3 mouse cellular contexts compared by ENCODE assay signal in the genomic region with DNA sequence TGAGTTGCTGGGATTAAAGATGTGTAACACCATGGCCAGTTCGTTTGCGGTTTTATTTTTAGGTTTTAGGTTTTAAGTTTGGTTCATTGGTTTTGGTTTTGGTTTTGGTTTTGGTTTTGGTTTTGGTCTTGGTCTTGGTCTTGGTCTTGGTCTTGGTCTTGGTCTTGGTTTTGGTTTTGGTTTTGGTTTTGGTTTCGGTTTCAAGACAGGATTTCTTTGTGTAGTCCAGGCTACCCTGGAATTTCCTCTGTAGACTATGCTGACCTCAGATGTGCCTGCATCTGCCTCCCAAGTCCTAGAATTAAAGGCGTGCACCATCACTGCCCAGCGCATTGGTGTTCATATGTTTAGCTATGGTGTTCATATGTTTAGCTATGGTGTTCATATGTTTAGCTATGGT.
DNase-seq lines count a peak whose midpoint lies in the region; TF ChIP-seq lines count a peak whose summit lies in the region.
"Not testable (repeated sequence)": the region's sequence is repeated elsewhere in the genome, so short reads cannot be mapped to it uniquely, and the experiment has no call there.

No protein-coding gene starts in this region.

- not testable (repeated sequence) for H3K9ac ChIP-seq in CH12.LX (ENCODE audit: insufficient read depth, low read depth)

- not testable (repeated sequence) for DNase-seq in CH12.LX (ENCODE audit: extremely low read depth)
- peak; percentile 25 for DNase-seq in heart, adult 11 months
- peak; percentile 3 for DNase-seq in induced T-regulatory cell, adult 2 months (ENCODE audit: low read depth)

- H3K79me2 ChIP-seq in CH12.LX (replicated peaks; ENCODE audit: control insufficient read depth, extremely low read depth, insufficient read depth, poor library complexity, severe bottlenecking): not testable (repeated sequence)

- peak; percentile 64 for TF ChIP-seq EP300 in CH12.LX (IDR thresholded peaks at IDR 0.05; ENCODE audit: low read length)

- TF ChIP-seq CTCF in CH12.LX (conservative IDR thresholded peaks at IDR 0.05 in 1 of 2, IDR thresholded peaks at IDR 0.05 in 1 of 2; ENCODE audit: low read depth in 2 of 2, low read length in 2 of 2): not testable (repeated sequence)

- peaks cover 7 to 18% of the 10 kb centered on the region in 2 experiments for H3K36me3 ChIP-seq in CH12.LX (replicated peaks in 1 of 2; ENCODE audit: control insufficient read depth in 1 of 2, insufficient read depth in 1 of 2, low read length in 1 of 2)

- TF ChIP-seq RAD21 in CH12.LX (IDR thresholded peaks at IDR 0.05; ENCODE audit: low read depth, low read length): not testable (repeated sequence)

- in situ Hi-C loops in CH12.LX (cut with MboI; ENCODE audit: low pct_ligation_motif_present, low pct_unique_long_range_greater_than_20kb, low sequenced_read_pairs): not testable (repeated sequence)

- H3K4me3 ChIP-seq in CH12.LX (replicated peaks in 1 of 3; ENCODE audit: low read depth in 2 of 3, low read length in 2 of 3, poor library complexity in 1 of 3): not testable (repeated sequence)

- dilution Hi-C loops in CH12.LX (cut with MboI; ENCODE audit: extremely low pct_ligation_motif_present, extremely low pct_unique_long_range_greater_than_20kb, low sequenced_read_pairs): not testable (repeated sequence)

- not testable (repeated sequence) for H3K27me3 ChIP-seq in CH12.LX (replicated peaks)

- H3K4me1 ChIP-seq in CH12.LX (ENCODE audit: control insufficient read depth in 1 of 2, insufficient read depth in 2 of 2): not testable (repeated sequence)

- not testable (repeated sequence) for H3K27ac ChIP-seq in CH12.LX (ENCODE audit: insufficient read depth, low read depth)

- TF ChIP-seq POLR2A in CH12.LX (IDR thresholded peaks at IDR 0.05; ENCODE audit: low read depth, low read length): not testable (repeated sequence)

- H3K9me3 ChIP-seq in CH12.LX (replicated peaks; ENCODE audit: low read length): not testable (repeated sequence)

- H3K4me2 ChIP-seq in CH12.LX (ENCODE audit: insufficient read depth, low read depth, poor library complexity, severe bottlenecking): not testable (repeated sequence)

TF ChIP-seq in CH12.LX, 34 proteins besides CTCF, POLR2A, EP300 and RAD21:
- 0 out of 2 replicates have a peak, but pooled peaks have one; percentile 21 for TF ChIP-seq MAFK (IDR thresholded peaks at IDR 0.05; ENCODE audit: insufficient replicate concordance, low read length)
- peak; percentile 74 for TF ChIP-seq ETS1 (conservative IDR thresholded peaks at IDR 0.05; ENCODE audit: low read depth, low read length)
- peak; percentile 47; the same call in 1 of the 2 replicates for TF ChIP-seq IRF4 (IDR thresholded peaks at IDR 0.05; ENCODE audit: low read depth, low read length)
TF ChIP-seq in CH12.LX: peak in this region for 3; not testable (repeated sequence) for 31.
